Mouse (Mus musculus): ENCODE results near the gene Slc16a1. TPM values are rescaled to one million over a fixed set of nuclear protein-coding genes. Genes with fewer than 3 reads are reported as not detected.
A peak's percentile ranks its signal among the peaks of the same experiment; 100 is the strongest.
"Not testable (repeated sequence)": the region's sequence is repeated elsewhere in the genome, so short reads cannot be mapped to it uniquely, and the experiment has no call there.

Slc16a1 gene
- total and polyA plus RNA-seq, 2 experiments, result 30.8 to 34.2 TPM

DNA sequence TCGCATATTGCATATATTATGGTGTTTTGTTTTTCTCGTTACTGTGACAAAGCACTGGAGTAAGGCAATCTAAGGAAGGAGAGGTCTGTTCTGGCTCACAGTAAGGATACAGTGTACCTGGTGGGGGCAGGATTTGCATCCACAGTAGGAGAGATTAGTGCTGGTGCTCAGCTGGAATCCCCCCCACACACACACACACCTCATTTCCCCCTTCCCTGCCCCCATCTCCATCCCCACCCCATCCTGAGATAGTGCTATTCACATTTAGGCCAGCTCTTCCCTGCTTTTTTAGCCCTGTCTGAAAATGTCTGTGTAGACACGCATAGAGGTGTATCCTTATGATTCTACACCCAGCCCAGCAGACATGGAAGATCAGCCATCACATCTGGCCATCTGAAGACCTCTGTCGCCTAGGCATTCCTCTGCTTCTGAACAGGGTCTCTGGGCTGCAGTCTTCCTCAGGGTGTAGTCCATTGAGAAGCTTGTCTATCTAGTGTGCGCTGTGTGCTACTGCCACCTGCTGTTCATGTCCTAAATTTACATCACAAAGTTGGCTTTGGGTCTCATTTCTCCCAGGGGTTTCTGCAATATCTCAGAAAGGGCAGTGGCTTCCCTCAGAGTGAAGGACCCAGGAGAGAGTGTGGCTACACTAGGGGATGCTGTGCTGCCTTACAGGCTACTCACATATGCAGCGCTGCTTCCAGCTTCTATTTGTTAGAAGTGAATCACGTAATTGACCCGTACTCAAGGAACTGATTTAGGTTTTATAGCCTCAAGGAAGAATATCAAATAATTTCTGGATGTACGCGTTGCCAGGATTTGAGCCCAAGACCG, 44.4 kb downstream of the Slc16a1 start:
- TF ChIP-seq CTCF (IDR thresholded peaks at IDR 0.05; ENCODE audit: low read depth, low read length) (peak; percentile 61), POLR2A (IDR thresholded peaks at IDR 0.05; ENCODE audit: extremely low read depth, insufficient read depth, low read length) (no peak)
- H3K4me1 ChIP-seq (ENCODE audit: control insufficient read depth, insufficient read depth, low read length), result no peaks in the 10 kb centered on the region
- DNase-seq (ENCODE audit: extremely low read depth, low read depth, low spot score), result peak; percentile 58
- no peaks in the 10 kb centered on the region for H3K36me3 ChIP-seq (ENCODE audit: control insufficient read depth, insufficient read depth, low read length)
- 63% methylated on average over 11 of the region's 11 CpGs for WGBS
- no peak overlapping the region for H3K27ac ChIP-seq (replicated peaks; ENCODE audit: insufficient read depth, low read depth, low read length)
- H3K9ac ChIP-seq (ENCODE audit: low read depth, low read length), result no peak overlapping the region
- no peak overlapping the region for H3K4me3 ChIP-seq (ENCODE audit: insufficient read depth, low read depth, low read length)
- H3K79me2 ChIP-seq (ENCODE audit: control insufficient read depth, insufficient read depth, low read length), result no peaks in the 10 kb centered on the region
- no peaks in the 10 kb centered on the region for H3K27me3 ChIP-seq (ENCODE audit: control insufficient read depth, insufficient read depth, low read length)

DNA sequence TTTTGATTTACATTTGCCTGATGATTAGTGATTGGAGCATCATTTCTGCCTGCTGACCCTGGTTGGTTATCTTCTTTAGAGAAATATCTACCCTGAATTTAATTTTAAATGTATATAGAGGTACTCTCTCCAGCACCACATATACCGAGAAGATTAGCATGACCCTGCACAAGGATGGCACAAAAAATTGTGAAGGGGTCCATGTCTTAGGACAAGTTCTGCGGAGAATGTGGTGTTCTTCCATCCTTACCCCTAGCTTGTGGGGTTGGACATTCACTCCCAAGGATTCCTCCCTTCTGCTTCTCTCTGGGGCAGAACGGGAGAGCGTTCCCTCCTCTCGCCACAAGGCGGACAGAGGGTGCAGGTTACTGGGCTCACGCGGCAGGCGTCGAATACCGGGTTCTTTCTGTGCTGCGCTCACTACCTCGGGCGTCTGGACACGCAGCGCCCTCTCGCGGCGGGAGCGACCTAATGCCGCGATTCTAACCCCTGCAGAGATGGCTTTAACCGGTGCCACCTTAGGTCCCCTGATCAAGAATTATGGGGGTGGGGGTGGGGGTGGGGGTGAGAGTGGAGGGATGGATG, 62.4 kb downstream of the Slc16a1 start:
- H3K79me2 ChIP-seq (ENCODE audit: control insufficient read depth, insufficient read depth, low read length), result no peaks in the 10 kb centered on the region
- H3K27ac ChIP-seq (replicated peaks; ENCODE audit: insufficient read depth, low read depth, low read length), result no peak overlapping the region
- no peaks in the 10 kb centered on the region for H3K27me3 ChIP-seq (ENCODE audit: control insufficient read depth, insufficient read depth, low read length)
- no peaks in the 10 kb centered on the region for H3K4me1 ChIP-seq (ENCODE audit: control insufficient read depth, insufficient read depth, low read length)
- no peak overlapping the region for H3K9ac ChIP-seq (ENCODE audit: low read depth, low read length)
- no peak for TF ChIP-seq POLR2A (IDR thresholded peaks at IDR 0.05; ENCODE audit: extremely low read depth, insufficient read depth, low read length)
- TF ChIP-seq CTCF (IDR thresholded peaks at IDR 0.05; ENCODE audit: low read depth, low read length), result peak; percentile 82
- H3K36me3 ChIP-seq (ENCODE audit: control insufficient read depth, insufficient read depth, low read length), result no peaks in the 10 kb centered on the region
- WGBS, result 8% methylated on average over 23 of the region's 23 CpGs
- peak; percentile 60 for DNase-seq (ENCODE audit: extremely low read depth, low read depth, low spot score)
- H3K4me3 ChIP-seq (ENCODE audit: insufficient read depth, low read depth, low read length), result no peak overlapping the region

DNA sequence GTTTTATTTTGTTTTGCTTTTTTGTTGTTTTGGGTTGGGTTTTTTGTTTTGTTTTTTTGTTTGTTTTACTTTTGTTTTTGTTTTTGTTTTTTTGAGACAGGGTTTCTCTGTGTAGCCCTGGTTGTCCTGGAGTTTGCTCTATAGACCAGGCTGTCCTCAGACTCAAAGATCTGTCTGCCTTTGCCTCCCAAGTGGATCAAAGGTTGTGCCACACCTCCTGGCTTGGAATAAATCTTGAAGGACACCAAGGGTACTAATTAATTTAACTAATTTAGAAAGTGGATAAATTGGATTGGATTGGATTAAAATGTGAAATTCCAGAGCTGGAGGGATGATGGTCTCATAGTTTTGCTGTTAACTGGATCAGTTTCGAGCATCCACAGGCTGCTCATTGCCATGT, 63.3 kb downstream of the Slc16a1 start:
- Histone ChIP-seq H3K27ac (replicated peaks; ENCODE audit: insufficient read depth, low read depth, low read length) (no peak overlapping the region), H3K4me1 (ENCODE audit: control insufficient read depth, insufficient read depth, low read length) (no peaks in the 10 kb centered on the region), H3K27me3 (ENCODE audit: control insufficient read depth, insufficient read depth, low read length) (no peaks in the 10 kb centered on the region), H3K79me2 (ENCODE audit: control insufficient read depth, insufficient read depth, low read length) (no peaks in the 10 kb centered on the region), H3K36me3 (ENCODE audit: control insufficient read depth, insufficient read depth, low read length) (no peaks in the 10 kb centered on the region), H3K4me3 (ENCODE audit: insufficient read depth, low read depth, low read length) (no peak overlapping the region), H3K9ac (ENCODE audit: low read depth, low read length) (no peak overlapping the region)
- TF ChIP-seq POLR2A (IDR thresholded peaks at IDR 0.05; ENCODE audit: extremely low read depth, insufficient read depth, low read length) (no peak), CTCF (IDR thresholded peaks at IDR 0.05; ENCODE audit: low read depth, low read length) (no peak)
- 94% methylated on average over 1 of the region's 1 CpGs for WGBS
- DNase-seq (ENCODE audit: extremely low read depth, low read depth, low spot score), result no peak

DNA sequence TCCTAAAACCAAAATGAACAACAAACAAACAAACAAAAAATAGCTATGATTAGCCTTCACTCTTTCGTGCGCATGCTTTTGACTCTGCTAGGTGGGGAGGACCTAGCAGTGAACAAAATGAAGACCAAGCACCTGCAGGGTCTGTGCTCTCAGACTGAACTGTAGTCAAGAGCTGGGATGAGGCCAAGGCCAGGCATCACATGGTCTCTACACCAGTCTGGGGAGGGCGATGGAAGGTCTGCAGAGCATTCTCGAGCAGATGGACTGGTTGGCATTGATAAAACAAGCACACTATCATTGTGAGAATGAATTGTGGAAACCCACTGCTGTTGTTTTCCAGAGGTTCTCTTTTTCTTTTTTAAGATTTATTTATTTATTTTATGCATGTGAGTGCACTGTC, 65.5 kb downstream of the Slc16a1 start:
- no peak for TF ChIP-seq POLR2A (IDR thresholded peaks at IDR 0.05; ENCODE audit: extremely low read depth, insufficient read depth, low read length)
- TF ChIP-seq CTCF (IDR thresholded peaks at IDR 0.05; ENCODE audit: low read depth, low read length), result no peak
- no peak overlapping the region for H3K27ac ChIP-seq (replicated peaks; ENCODE audit: insufficient read depth, low read depth, low read length)
- 92% methylated on average over 4 of the region's 4 CpGs for WGBS

DNA sequence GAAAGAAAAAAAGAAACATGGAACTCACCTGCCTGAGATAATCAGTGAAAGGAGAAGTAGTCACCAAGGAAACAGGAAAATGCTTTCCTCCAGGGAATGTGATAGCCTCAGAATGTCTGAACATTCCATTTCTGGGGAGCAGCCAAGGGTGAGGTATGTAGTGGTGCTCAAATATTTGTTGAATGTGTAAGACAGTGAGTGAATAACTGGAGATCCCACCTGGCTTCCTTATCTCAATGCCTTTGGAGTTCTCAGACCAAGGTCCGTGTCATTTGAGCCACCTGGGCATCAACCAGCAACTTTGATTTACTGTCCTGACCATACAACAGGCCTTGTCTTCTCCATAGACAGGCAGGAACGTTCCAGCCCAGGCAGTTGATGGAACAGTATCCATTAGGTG, 68.0 kb downstream of the Slc16a1 start:
- Histone ChIP-seq H3K79me2 (ENCODE audit: control insufficient read depth, insufficient read depth, low read length) (no peaks in the 10 kb centered on the region), H3K27me3 (ENCODE audit: control insufficient read depth, insufficient read depth, low read length) (no peaks in the 10 kb centered on the region), H3K4me3 (ENCODE audit: insufficient read depth, low read depth, low read length) (no peak overlapping the region), H3K36me3 (ENCODE audit: control insufficient read depth, insufficient read depth, low read length) (no peaks in the 10 kb centered on the region), H3K27ac (replicated peaks; ENCODE audit: insufficient read depth, low read depth, low read length) (no peak overlapping the region), H3K9ac (ENCODE audit: low read depth, low read length) (no peak overlapping the region), H3K4me1 (ENCODE audit: control insufficient read depth, insufficient read depth, low read length) (no peaks in the 10 kb centered on the region)
- 73% methylated on average over 2 of the region's 2 CpGs for WGBS
- TF ChIP-seq CTCF (IDR thresholded peaks at IDR 0.05; ENCODE audit: low read depth, low read length), result no peak
- no peak for TF ChIP-seq POLR2A (IDR thresholded peaks at IDR 0.05; ENCODE audit: extremely low read depth, insufficient read depth, low read length)
- no peak for DNase-seq (ENCODE audit: extremely low read depth, low read depth, low spot score)

More for the DNA sequence above, 65.5 kb downstream of the Slc16a1 start:
- Histone ChIP-seq H3K27me3 (ENCODE audit: control insufficient read depth, insufficient read depth, low read length) (no peaks in the 10 kb centered on the region), H3K36me3 (ENCODE audit: control insufficient read depth, insufficient read depth, low read length) (no peaks in the 10 kb centered on the region), H3K9ac (ENCODE audit: low read depth, low read length) (no peak overlapping the region), H3K4me3 (ENCODE audit: insufficient read depth, low read depth, low read length) (no peak overlapping the region), H3K4me1 (ENCODE audit: control insufficient read depth, insufficient read depth, low read length) (no peaks in the 10 kb centered on the region), H3K79me2 (ENCODE audit: control insufficient read depth, insufficient read depth, low read length) (no peaks in the 10 kb centered on the region)
- no peak for DNase-seq (ENCODE audit: extremely low read depth, low read depth, low spot score)

DNA sequence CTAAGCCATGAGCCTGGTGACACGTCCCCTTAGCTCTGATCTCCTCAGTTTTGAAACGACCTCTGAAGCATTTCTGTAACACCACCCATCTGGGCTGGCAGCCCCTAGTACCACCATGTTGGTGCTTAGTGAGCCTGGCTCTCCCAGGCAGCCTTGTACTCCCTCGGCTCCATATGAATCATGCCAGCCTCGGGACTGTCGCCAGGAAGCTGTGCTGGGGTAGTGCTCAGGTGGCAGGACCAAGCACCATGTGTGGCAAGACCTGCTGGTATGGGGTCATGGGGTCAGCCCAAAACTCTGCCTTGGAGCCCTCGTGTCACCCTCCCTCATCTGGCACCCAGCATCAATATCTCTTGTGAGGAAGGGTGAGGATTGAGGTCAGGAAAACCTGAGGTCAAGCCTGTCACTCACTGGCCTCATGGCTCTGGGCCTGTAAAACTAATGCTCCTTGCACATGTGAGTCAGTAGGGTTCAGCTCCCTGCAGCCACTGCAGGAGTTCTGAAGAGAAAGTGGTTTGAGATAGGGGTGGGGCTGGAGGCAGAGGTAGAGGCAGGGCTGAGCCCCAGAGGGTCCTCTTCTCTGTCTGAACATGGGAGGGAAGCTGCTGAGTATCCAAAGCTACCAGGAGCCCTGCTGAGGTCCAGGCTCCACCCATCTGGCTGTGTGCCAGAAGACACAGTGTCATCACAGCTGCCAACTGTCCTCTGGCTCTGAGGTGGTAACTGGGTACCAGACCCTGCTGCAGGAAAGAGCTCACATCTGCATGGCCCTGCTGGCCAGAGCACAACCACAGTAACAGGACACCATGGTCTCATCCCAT, 68.7 kb downstream of the Slc16a1 start:
- WGBS, result 70% methylated on average over 6 of the region's 6 CpGs
- H3K9ac ChIP-seq (ENCODE audit: low read depth, low read length); H3K36me3 ChIP-seq (ENCODE audit: control insufficient read depth, insufficient read depth, low read length); H3K4me3 ChIP-seq (ENCODE audit: insufficient read depth, low read depth, low read length); H3K4me1 ChIP-seq (ENCODE audit: control insufficient read depth, insufficient read depth, low read length); H3K79me2 ChIP-seq (ENCODE audit: control insufficient read depth, insufficient read depth, low read length); DNase-seq (ENCODE audit: extremely low read depth, low read depth, low spot score); H3K27ac ChIP-seq (replicated peaks; ENCODE audit: insufficient read depth, low read depth, low read length); H3K27me3 ChIP-seq (ENCODE audit: control insufficient read depth, insufficient read depth, low read length): not testable (repeated sequence)

DNA sequence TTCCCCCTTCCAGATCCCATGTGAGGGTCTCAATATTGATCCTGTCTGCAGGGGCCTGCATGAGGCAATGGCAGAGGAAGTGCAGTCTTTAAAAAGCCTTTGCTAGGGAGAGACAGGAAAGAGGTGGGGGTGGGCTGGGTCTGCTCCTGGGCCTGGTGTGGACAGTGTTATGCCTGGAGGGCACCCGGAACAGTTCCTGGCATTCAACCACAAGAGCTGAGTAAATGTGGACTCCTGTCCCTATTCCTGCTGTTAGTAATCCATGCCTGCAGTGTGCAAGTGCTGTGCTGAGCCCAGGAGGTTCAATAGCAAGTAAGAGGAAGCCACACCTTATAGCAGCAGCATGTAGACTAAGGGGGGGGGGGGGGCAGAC, 69.3 kb downstream of the Slc16a1 start:
- not testable (repeated sequence) for H3K27ac ChIP-seq (replicated peaks; ENCODE audit: insufficient read depth, low read depth, low read length); H3K4me1 ChIP-seq (ENCODE audit: control insufficient read depth, insufficient read depth, low read length); H3K36me3 ChIP-seq (ENCODE audit: control insufficient read depth, insufficient read depth, low read length); H3K27me3 ChIP-seq (ENCODE audit: control insufficient read depth, insufficient read depth, low read length); H3K9ac ChIP-seq (ENCODE audit: low read depth, low read length); DNase-seq (ENCODE audit: extremely low read depth, low read depth, low spot score); H3K4me3 ChIP-seq (ENCODE audit: insufficient read depth, low read depth, low read length); H3K79me2 ChIP-seq (ENCODE audit: control insufficient read depth, insufficient read depth, low read length)
- WGBS, result 10% methylated on average over 1 of the region's 1 CpGs
